Mouse (Mus musculus) neural tube, embryonic 11.5 days (tissue): ENCODE results near the gene Gng3. TPM values are rescaled to one million over a fixed set of nuclear protein-coding genes. Genes with fewer than 3 reads are reported as not detected.
"Not testable (repeated sequence)": the region's sequence is repeated elsewhere in the genome, so short reads cannot be mapped to it uniquely, and the experiment has no call there.

Experiments
- ATAC-seq: fragments of 200-750 bp; cut with Nextera tagmentation; 2 replicates; pipeline ENCODE4 v1.8.0; 2017; ENCODE audit warnings: moderate number of reproducible peaks, mild to moderate bottlenecking, moderate TSS enrichment, moderate library complexity; ENCODE audit not compliant: insufficient read depth, low FRiP score, low TSS enrichment
- DNase-seq: peaks from one replicate; pipeline ENCODE4 v3.0.0-alpha.2; 2015; ENCODE audit warnings: low spot score
- H3K27ac ChIP-seq: fragments of 300-500 bp; sonication (generic); 2 replicates; pipeline ENCODE4 v1.5.1; 2014; ENCODE audit warnings: low read depth, mild to moderate bottlenecking, low read length
- H3K27me3 ChIP-seq: fragments of 300-500 bp; sonication (generic); 2 replicates; pipeline ENCODE4 v1.6.1; 2014; ENCODE audit warnings: mild to moderate bottlenecking, low read length, mixed read lengths; ENCODE audit not compliant: control insufficient read depth, insufficient read depth
- H3K36me3 ChIP-seq: fragments of 300-500 bp; sonication (generic); 2 replicates; pipeline ENCODE4 v1.6.1; 2014; ENCODE audit warnings: mild to moderate bottlenecking, low read length, moderate library complexity, mixed read lengths; ENCODE audit not compliant: control insufficient read depth, insufficient read depth
- H3K4me1 ChIP-seq: fragments of 300-500 bp; sonication (generic); 2 replicates; pipeline ENCODE4 v1.6.1; 2014; ENCODE audit warnings: low read length, mixed read lengths; ENCODE audit not compliant: control insufficient read depth, insufficient read depth
- H3K4me2 ChIP-seq: fragments of 300-500 bp; sonication (generic); 2 replicates; pipeline ENCODE4 v1.6.1; 2014; ENCODE audit warnings: low read depth, mild to moderate bottlenecking, moderate library complexity
- H3K4me3 ChIP-seq: fragments of 300-500 bp; sonication (generic); 2 replicates; pipeline ENCODE4 v1.5.1; 2014; ENCODE audit warnings: low read depth, low read length
- H3K9ac ChIP-seq: fragments of 300-500 bp; sonication (generic); 2 replicates; pipeline ENCODE4 v1.6.1; 2014; ENCODE audit warnings: mild to moderate bottlenecking, low read length
- H3K9me3 ChIP-seq: fragments of 300-500 bp; sonication (generic); 2 replicates; pipeline ENCODE4 v1.6.1; 2016; ENCODE audit warnings: low read length; ENCODE audit not compliant: control insufficient read depth
- WGBS: fragments of 180-500 bp; shearing (Covaris S2); extraction: QIAGEN DNeasy Blood & Tissue Kit; methylation state at CpG from one replicate; pipeline ENCODE4 v1.1.7; 2014; 5-methylcytosine and 5-hydroxymethylcytosine counted together
- polyA plus RNA-seq: library from polyadenylated mRNA; unstranded; fragments of >200 nt; fragmentation: Nextera tagmentation; extraction: Ambion mirVana; gene quantifications from 2 replicates; pipeline ENCODE4 v1.2.1, GENCODE M21; 2014

Gng3 gene
- polyA plus RNA-seq, 1 experiment from 2014 or later, result 151 TPM

GRCm38 (mm10) chr19:8838041-8838730 is 808 bp downstream of the Gng3 start:
- DNase-seq, result peak; percentile 31
- whole genome bisulfite sequencing, result 23% methylated on average over 15 of the region's 15 CpGs
- Histone ChIP-seq H3K27me3 (no peaks in the 10 kb centered on the region), H3K36me3 (peaks cover 4% of the 10 kb centered on the region), H3K9ac (peak overlapping the region; percentile 79), H3K4me3 (peak overlapping the region; percentile 44), H3K4me1 (peaks cover 12% of the 10 kb centered on the region), H3K4me2 (peak overlapping the region; percentile 65), H3K9me3 (no peaks in the 10 kb centered on the region), H3K27ac (peak overlapping the region; percentile 90)
- ATAC-seq, result peak; percentile 17; the same call in 1 of the 2 replicates

- WGBS, result under 1% methylated on average over 38 of the region's 38 CpGs
- H3K36me3 ChIP-seq, result peaks cover 9% of the 10 kb centered on the region
- peak; percentile 74 for ATAC-seq
These were observed 1.7 kb downstream of the Gng3 start, which contains the start of gene Bscl2 for GRCm38 (mm10) chr19:8837251-8837791. TSS of gene Bscl2 (plus strand) at chr19:8837467.

GRCm38 (mm10) chr19:8836327-8836726 is 2.7 kb downstream of the Gng3 start:
- not testable (repeated sequence) for H3K27me3 ChIP-seq, H3K4me3 ChIP-seq, H3K9me3 ChIP-seq, DNase-seq, ATAC-seq, H3K4me2 ChIP-seq, H3K27ac ChIP-seq, H3K9ac ChIP-seq
- 96% methylated on average over 10 of the region's 10 CpGs for WGBS
- Histone ChIP-seq H3K4me1 (peaks cover 12% of the 10 kb centered on the region), H3K36me3 (peaks cover 14% of the 10 kb centered on the region)

More at GRCm38 (mm10) chr19:8837251-8837791, 1.7 kb downstream of the Gng3 start, which contains the start of gene Bscl2:
- Histone ChIP-seq H3K4me2 (peak within 1 kb of the TSS; percentile 65), H3K4me1 (peaks cover 12% of the 10 kb centered on the region), H3K27me3 (no peaks in the 10 kb centered on the region), H3K9ac (peak within 1 kb of the TSS; percentile 79), H3K27ac (peak within 1 kb of the TSS; percentile 90), H3K9me3 (no peaks in the 10 kb centered on the region), H3K4me3 (peak within 1 kb of the TSS; percentile 44)
- peak; percentile 89 for DNase-seq

GRCm38 (mm10) chr19:8832971-8833370 is 6.0 kb downstream of the Gng3 start:
- no peak for ATAC-seq

GRCm38 (mm10) chr19:8831262-8831661 is 7.7 kb downstream of the Gng3 start:
- Histone ChIP-seq H3K4me2 (no peak overlapping the region), H3K9ac (no peak overlapping the region), H3K9me3 (no peaks in the 10 kb centered on the region), H3K36me3 (peaks cover 41% of the 10 kb centered on the region), H3K4me1 (no peaks in the 10 kb centered on the region), H3K4me3 (no peak overlapping the region), H3K27ac (no peak overlapping the region), H3K27me3 (no peaks in the 10 kb centered on the region)
- no peak for ATAC-seq
- 87% methylated on average over 11 of the region's 11 CpGs for WGBS
- no peak for DNase-seq

More at GRCm38 (mm10) chr19:8832971-8833370, 6.0 kb downstream of the Gng3 start:
- no peak overlapping the region for H3K4me3 ChIP-seq
- no peaks in the 10 kb centered on the region for H3K9me3 ChIP-seq
- no peak overlapping the region for H3K9ac ChIP-seq
- no peak overlapping the region for H3K4me2 ChIP-seq
- H3K4me1 ChIP-seq, result no peaks in the 10 kb centered on the region
- WGBS, result 96% methylated on average over 4 of the region's 4 CpGs
- no peak for DNase-seq
- no peak overlapping the region for H3K27ac ChIP-seq
- no peaks in the 10 kb centered on the region for H3K27me3 ChIP-seq
- H3K36me3 ChIP-seq, result peaks cover 33% of the 10 kb centered on the region

GRCm38 (mm10) chr19:8830664-8831063 is 8.3 kb downstream of the Gng3 start:
- no peak for ATAC-seq
- WGBS, result 92% methylated on average over 8 of the region's 8 CpGs
- Histone ChIP-seq H3K27ac (no peak overlapping the region), H3K4me1 (no peaks in the 10 kb centered on the region), H3K9me3 (no peaks in the 10 kb centered on the region), H3K4me3 (no peak overlapping the region), H3K9ac (no peak overlapping the region), H3K36me3 (peaks cover 43% of the 10 kb centered on the region), H3K27me3 (no peaks in the 10 kb centered on the region), H3K4me2 (no peak overlapping the region)
- DNase-seq, result no peak

GRCm38 (mm10) chr19:8829660-8830059 is 9.3 kb downstream of the Gng3 start, which contains the start of gene AC129217.1:
TSS of gene AC129217.1 (plus strand) at chr19:8829773.
- no peak for ATAC-seq
- Histone ChIP-seq H3K9ac (no peak within 1 kb of the TSS), H3K4me3 (no peak within 1 kb of the TSS), H3K4me1 (no peaks in the 10 kb centered on the region), H3K9me3 (no peaks in the 10 kb centered on the region), H3K27me3 (no peaks in the 10 kb centered on the region), H3K4me2 (no peak within 1 kb of the TSS), H3K36me3 (peaks cover 45% of the 10 kb centered on the region), H3K27ac (no peak within 1 kb of the TSS)
- WGBS, result 94% methylated on average over 8 of the region's 8 CpGs
- DNase-seq, result no peak

GRCm38 (mm10) chr19:8822696-8823095 is 16.3 kb downstream of the Gng3 start:
- Histone ChIP-seq H3K9ac (0 out of 2 replicates have a peak overlapping the region, but pooled peaks have one; percentile 9), H3K27ac (no peak overlapping the region), H3K9me3 (no peaks in the 10 kb centered on the region), H3K27me3 (no peaks in the 10 kb centered on the region), H3K4me3 (peak overlapping the region; percentile 88), H3K4me1 (peaks cover 22% of the 10 kb centered on the region), H3K36me3 (peaks cover 12% of the 10 kb centered on the region), H3K4me2 (peak overlapping the region; percentile 98; the same call in 1 of the 2 replicates)
- ATAC-seq (no peak), DNase-seq (no peak)
- WGBS, result 83% methylated on average over 8 of the region's 8 CpGs
